29 mouse cellular contexts compared by ENCODE assay signal in genomic region chr14:14786979-14787378, GRCm38 (mm10). TPM values are rescaled to one million over a fixed set of nuclear protein-coding genes. Genes with fewer than 3 reads are reported as not detected.
"Had no signal": no experiment of that assay in that cellular context is flagged by ENCODE, and none has a peak within 500 bp of the region (broad histone marks: within the 10 kb centered on the region; RNA-seq: fewer than 3 reads in every experiment).

No protein-coding gene starts in this region.

- H3K9ac ChIP-seq: heart, embryonic 13.5 days; heart, embryonic 15.5 days; hindbrain, embryonic 12.5 days; hindbrain, embryonic 14.5 days; intestine, embryonic 15.5 days; limb, embryonic 12.5 days had no signal

- H3K27me3 ChIP-seq: heart, embryonic 13.5 days; heart, embryonic 15.5 days; hindbrain, embryonic 12.5 days; intestine, embryonic 15.5 days; limb, embryonic 12.5 days had no signal

- H3K9me3 ChIP-seq: heart, embryonic 13.5 days; heart, embryonic 15.5 days; hindbrain, embryonic 10.5 days; hindbrain, embryonic 12.5 days; intestine, embryonic 15.5 days; limb, embryonic 10.5 days; limb, embryonic 12.5 days had no signal

- H3K4me2 ChIP-seq: heart, embryonic 11.5 days; heart, embryonic 13.5 days; heart, embryonic 15.5 days; hindbrain, embryonic 12.5 days; hindbrain, embryonic 14.5 days; intestine, embryonic 15.5 days; limb, embryonic 12.5 days; liver, embryonic 11.5 days had no signal

- H3K4me3 ChIP-seq: gastrocnemius, adult 2 months; heart, adult 2 months; heart, embryonic 13.5 days; heart, embryonic 15.5 days; hindbrain, embryonic 10.5 days; hindbrain, embryonic 12.5 days; intestine, embryonic 15.5 days; left cerebral cortex, adult 2 months; limb, embryonic 10.5 days; limb, embryonic 12.5 days had no signal

- ATAC-seq: forebrain, embryonic 16.5 days; hindbrain, embryonic 16.5 days; inflammation-experienced regulatory T-cells, adult 6 months; intestine, embryonic 15.5 days had no signal

- H3K27ac ChIP-seq: gastrocnemius, adult 2 months; heart, adult 2 months; heart, embryonic 13.5 days; heart, embryonic 15.5 days; hindbrain, embryonic 10.5 days; hindbrain, embryonic 12.5 days; hindbrain, embryonic 14.5 days; intestine, embryonic 15.5 days; left cerebral cortex, adult 2 months; limb, embryonic 10.5 days; limb, embryonic 12.5 days had no signal

- DNase-seq: gastrocnemius, adult 2 months; gastrocnemius, postnatal 10 days; gastrocnemius, postnatal 25 days; heart, adult 11 months; heart, adult 2 months; heart, postnatal 14 days; heart, postnatal 4 days; kidney, adult 2 months; kidney, adult 9 months; kidney, postnatal 10 days; kidney, postnatal 25 days; kidney, postnatal 4 days; layer of hippocampus, adult 9-11 months; liver had no signal

- H3K4me1 ChIP-seq: heart, embryonic 13.5 days; heart, embryonic 15.5 days; hindbrain, embryonic 10.5 days; hindbrain, embryonic 12.5 days; intestine, embryonic 15.5 days; limb, embryonic 10.5 days; limb, embryonic 12.5 days had no signal

RNA-seq across cellular contexts. Expression of gene Nek10, which starts 16.2 kb away (rescaled TPM):
- polyA plus RNA-seq: heart, embryonic 11.5 days; inflammation-experienced regulatory T-cells, adult 6 months; intestine, embryonic 15.5 days; kidney, adult 2 months; kidney, embryonic 16.5 days; limb, embryonic 12.5 days; liver, embryonic 11.5 days had no signal
